ENCODE assay signal across 14 mouse cellular contexts in the genomic region with DNA sequence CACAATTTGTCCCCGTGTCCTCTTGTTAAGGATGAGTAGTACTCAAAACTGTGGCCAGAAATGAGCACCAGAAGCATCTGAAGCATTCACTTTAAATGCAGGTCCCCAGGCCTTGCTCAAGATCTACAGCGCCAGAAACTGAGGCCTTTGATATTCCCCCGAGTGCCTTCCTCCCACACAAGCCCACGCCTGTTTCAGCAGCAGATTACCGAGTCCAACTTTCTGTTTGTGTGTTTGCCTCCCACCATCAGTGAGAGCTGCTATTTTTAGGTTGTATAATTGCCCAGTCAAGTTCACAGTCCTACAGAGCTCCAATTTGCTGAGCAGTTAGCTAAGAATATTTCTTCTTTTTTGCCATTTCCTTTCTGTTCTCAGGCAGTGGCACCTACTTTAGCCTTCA. TPM values are rescaled to one million over a fixed set of nuclear protein-coding genes. Genes with fewer than 3 reads are reported as not detected.
DNase-seq lines count a peak whose midpoint lies in the region; ATAC-seq lines count a peak whose summit lies in the region.
"Had no signal": no experiment of that assay in that cellular context is flagged by ENCODE, and none has a peak within 500 bp of the region (broad histone marks: within the 10 kb centered on the region; RNA-seq: fewer than 3 reads in every experiment).

No protein-coding gene starts in this region.

- H3K9me3 ChIP-seq in heart, embryonic 13.5 days, result no peaks in the 10 kb centered on the region
- peaks cover 7% of the 10 kb centered on the region for H3K9me3 ChIP-seq in embryonic facial prominence, embryonic 10.5 days

- H3K4me2 ChIP-seq in heart, embryonic 13.5 days, result peak overlapping the region; percentile 36; the same call in 1 of the 2 replicates
- H3K4me2 ChIP-seq: forebrain, embryonic 13.5 days; limb, embryonic 12.5 days had no signal

- WGBS in heart, embryonic 13.5 days, result 27% methylated on average over 5 of the region's 5 CpGs
- 75% methylated on average over 5 of the region's 5 CpGs for WGBS in embryonic facial prominence, embryonic 10.5 days

- no peak for DNase-seq in heart, postnatal 36 days
- DNase-seq in testis, postnatal 14 days (ENCODE audit: low spot score), result peak; percentile 39
- DNase-seq in testis, postnatal 10 days (ENCODE audit: low spot score), result no peak
- peak; percentile 46 to 48 for DNase-seq in left cerebral cortex, postnatal 14 days (ENCODE audit: low spot score in 2 of 2)
- DNase-seq in embryonic facial prominence, embryonic 10.5 days (ENCODE audit: low spot score), result no peak
- DNase-seq: lung, postnatal 36 days; midbrain, embryonic 14.5 days; thymus, postnatal 4 days had no signal

- intact Hi-C loops in heart, postnatal 36 days (cut with DNase I), result no loop called here
- intact Hi-C loops in left cerebral cortex, postnatal 14 days (cut with DNase I), result no loop called here

- ATAC-seq in heart, embryonic 13.5 days (ENCODE audit: extremely low read depth, insufficient number of reproducible peaks, low FRiP score, low TSS enrichment), result no peak
- ATAC-seq in megakaryocyte-erythroid progenitor cell, adult 5-6 weeks (replicated peaks; ENCODE audit: low FRiP score, low TSS enrichment, poor library complexity, severe bottlenecking), result no peak
- ATAC-seq: forebrain, embryonic 13.5 days had no signal

- H3K4me3 ChIP-seq in heart, embryonic 13.5 days, result no peak overlapping the region
- H3K4me3 ChIP-seq in embryonic facial prominence, embryonic 10.5 days, result no peak overlapping the region
- H3K4me3 ChIP-seq: forebrain, embryonic 13.5 days; limb, embryonic 12.5 days had no signal

- no peaks in the 10 kb centered on the region for H3K36me3 ChIP-seq in heart, embryonic 13.5 days
- H3K36me3 ChIP-seq in embryonic facial prominence, embryonic 10.5 days (replicated peaks), result no peaks in the 10 kb centered on the region
- H3K36me3 ChIP-seq: limb, embryonic 12.5 days had no signal

- H3K27me3 ChIP-seq in heart, embryonic 13.5 days (replicated peaks), result no peaks in the 10 kb centered on the region
- no peaks in the 10 kb centered on the region for H3K27me3 ChIP-seq in embryonic facial prominence, embryonic 10.5 days (replicated peaks; ENCODE audit: low read depth, poor library complexity, severe bottlenecking)
- H3K27me3 ChIP-seq: CH12.LX; forebrain, embryonic 13.5 days had no signal

- H3K4me1 ChIP-seq in heart, embryonic 13.5 days, result peaks cover 12% of the 10 kb centered on the region
- H3K4me1 ChIP-seq in embryonic facial prominence, embryonic 10.5 days, result peaks cover 5% of the 10 kb centered on the region; the same call in 1 of the 2 replicates
- H3K4me1 ChIP-seq: limb, embryonic 12.5 days had no signal

- no peak overlapping the region for H3K9ac ChIP-seq in heart, embryonic 13.5 days
- H3K9ac ChIP-seq: forebrain, embryonic 13.5 days; limb, embryonic 12.5 days had no signal

- peak overlapping the region; percentile 61 for H3K27ac ChIP-seq in heart, embryonic 13.5 days (replicated peaks)
- no peak overlapping the region for H3K27ac ChIP-seq in embryonic facial prominence, embryonic 10.5 days (replicated peaks)
- H3K27ac ChIP-seq: forebrain, embryonic 13.5 days; kidney, postnatal 0 days; limb, embryonic 12.5 days had no signal

RNA-seq across cellular contexts. Expression of a gene that starts 5.1 kb away (rescaled TPM):
- polyA plus RNA-seq in heart, embryonic 13.5 days (2015; fragmentation: Nextera tagmentation; extraction: Ambion mirVana), result 11.1 and 12.1 TPM in 2 replicates
- 10 to 100 TPM; 22.8 to 24.4 TPM for total RNA-seq in heart, postnatal 36 days (2021)
- 10 to 100 TPM; 46.9 to 47.5 TPM for total RNA-seq in left cerebral cortex, postnatal 14 days (2021)
- polyA plus RNA-seq in embryonic facial prominence, embryonic 10.5 days (2016; fragmentation: Nextera tagmentation; extraction: Ambion mirVana), result 21.3 and 21.4 TPM in 2 replicates
- total RNA-seq in megakaryocyte-erythroid progenitor cell, adult 5-6 weeks (2014; fragmentation: Nextera tagmentation), result 11.7 and 17.2 TPM in 2 replicates
- 9.4 and 14.8 TPM in 2 replicates for total RNA-seq in megakaryocyte-erythroid progenitor cell, adult 5-6 weeks (2017)

Comparison
In these comparisons a context has a peak if more than half of its experiments do, and no peak if none do; other contexts are left out.
1. DNase-seq: peak in testis, postnatal 14 days (single experiment) and left cerebral cortex, postnatal 14 days (2 of 2); none in heart, postnatal 36 days (0 of 2), testis, postnatal 10 days (single experiment) and embryonic facial prominence, embryonic 10.5 days (single experiment).